Mouse (Mus musculus) intestine, embryonic 14.5 days (tissue): ENCODE measurements around the gene Ephb2. TPM values are rescaled to one million over a fixed set of nuclear protein-coding genes. Genes with fewer than 3 reads are reported as not detected.

ENCODE experiments used
- ATAC-seq: fragments of 200-750 bp; cut with Nextera tagmentation; replicated peaks from 2 replicates; pipeline ENCODE4 v1.8.0; 2017; ENCODE audit warnings: low read depth, moderate number of reproducible peaks, moderate TSS enrichment, moderate library complexity; ENCODE audit not compliant: low FRiP score, low TSS enrichment
- DNase-seq: peaks from one replicate; pipeline ENCODE4 v3.0.0-alpha.2; 2018; ENCODE audit warnings: low spot score
- H3K27ac ChIP-seq: fragments of 300-500 bp; sonication (generic); 2 replicates; pipeline ENCODE4 v1.5.1; 2014; ENCODE audit warnings: low read depth, mild to moderate bottlenecking, control low read depth
- H3K27me3 ChIP-seq: fragments of 300-500 bp; sonication (generic); replicated peaks from 2 replicates; pipeline ENCODE4 v1.6.1; 2014; ENCODE audit warnings: low read length, control low read depth; ENCODE audit not compliant: control insufficient read depth, insufficient read depth
- H3K36me3 ChIP-seq: fragments of 300-500 bp; sonication (generic); 2 replicates; pipeline ENCODE4 v1.6.1; 2014; ENCODE audit warnings: low read length, control low read depth; ENCODE audit not compliant: control insufficient read depth, insufficient read depth
- H3K4me1 ChIP-seq: fragments of 300-500 bp; sonication (generic); replicated peaks from 2 replicates; pipeline ENCODE4 v1.6.1; 2014; ENCODE audit warnings: low read length, control low read depth, mixed read lengths; ENCODE audit not compliant: control insufficient read depth, insufficient read depth
- H3K4me2 ChIP-seq: fragments of 300-500 bp; sonication (generic); 2 replicates; pipeline ENCODE4 v1.6.1; 2014; ENCODE audit warnings: low read length
- H3K4me3 ChIP-seq: fragments of 300-500 bp; sonication (generic); 2 replicates; pipeline ENCODE4 v1.5.1; 2014; ENCODE audit warnings: low read depth, low read length, control low read depth, mixed read lengths
- H3K9ac ChIP-seq: fragments of 300-500 bp; sonication (generic); 2 replicates; pipeline ENCODE4 v1.6.1; 2014; ENCODE audit warnings: mild to moderate bottlenecking, low read length
- H3K9me3 ChIP-seq: fragments of 300-500 bp; sonication (generic); 2 replicates; pipeline ENCODE4 v1.6.1; 2016; ENCODE audit warnings: low read length, control low read depth; ENCODE audit not compliant: control insufficient read depth
- WGBS: fragments of 180-500 bp; shearing (Covaris S2); extraction: QIAGEN DNeasy Blood & Tissue Kit; methylation state at CpG from one replicate; pipeline ENCODE4 v1.1.7; 2014; 5-methylcytosine and 5-hydroxymethylcytosine counted together
- polyA plus RNA-seq: library from polyadenylated mRNA; unstranded; fragments of >200 nt; fragmentation: Nextera tagmentation; extraction: Ambion mirVana; gene quantifications from 2 replicates; pipeline ENCODE4 v1.2.1, GENCODE M21; 2014

Ephb2 gene
- polyA plus RNA-seq, 1 experiment from 2014 or later, result 11.4 TPM

DNA sequence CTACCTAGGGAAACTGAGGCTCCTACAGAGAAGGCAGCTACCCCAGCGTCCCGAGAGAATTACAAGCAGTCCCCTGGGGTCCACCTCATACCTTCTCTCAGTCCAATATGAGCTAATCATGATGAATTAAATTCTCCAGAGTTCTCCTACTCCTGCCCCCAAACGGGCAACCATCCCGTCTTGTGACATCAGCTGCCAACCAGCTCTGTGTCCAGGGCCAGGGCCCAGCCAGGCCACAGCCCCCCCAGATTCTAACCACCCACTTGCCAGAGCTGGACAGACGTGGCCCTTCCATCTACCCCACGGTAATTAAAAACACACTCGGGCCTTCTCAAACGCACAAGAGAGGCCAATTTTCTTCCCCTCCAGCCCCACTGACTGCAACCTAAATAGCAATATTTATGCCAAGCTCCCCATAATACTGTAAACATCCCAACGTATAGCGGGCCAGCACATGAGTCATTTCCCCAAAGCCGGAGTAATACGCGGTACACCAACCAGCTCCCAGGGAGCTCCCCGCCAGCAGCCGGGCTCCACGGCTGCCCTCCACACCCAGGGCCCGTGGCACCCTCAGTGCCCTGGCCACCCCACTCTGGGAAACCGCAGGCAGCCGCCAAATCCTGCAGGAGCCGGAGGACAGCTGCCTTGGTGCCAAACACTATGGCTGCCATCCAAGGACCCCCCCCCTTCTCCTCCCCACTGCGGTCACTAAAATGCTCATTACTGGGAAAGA, 2.0 kb downstream of the Ephb2 start:
- Histone ChIP-seq H3K9ac (no peak overlapping the region), H3K36me3 (no peaks in the 10 kb centered on the region), H3K4me1 (peaks cover 72% of the 10 kb centered on the region), H3K4me3 (no peak overlapping the region), H3K4me2 (peak overlapping the region; percentile 99), H3K27me3 (no peaks in the 10 kb centered on the region), H3K27ac (no peak overlapping the region), H3K9me3 (no peaks in the 10 kb centered on the region)
- DNase-seq, result no peak
- 54% methylated on average over 21 of the region's 21 CpGs for WGBS
- ATAC-seq, result no peak

DNA sequence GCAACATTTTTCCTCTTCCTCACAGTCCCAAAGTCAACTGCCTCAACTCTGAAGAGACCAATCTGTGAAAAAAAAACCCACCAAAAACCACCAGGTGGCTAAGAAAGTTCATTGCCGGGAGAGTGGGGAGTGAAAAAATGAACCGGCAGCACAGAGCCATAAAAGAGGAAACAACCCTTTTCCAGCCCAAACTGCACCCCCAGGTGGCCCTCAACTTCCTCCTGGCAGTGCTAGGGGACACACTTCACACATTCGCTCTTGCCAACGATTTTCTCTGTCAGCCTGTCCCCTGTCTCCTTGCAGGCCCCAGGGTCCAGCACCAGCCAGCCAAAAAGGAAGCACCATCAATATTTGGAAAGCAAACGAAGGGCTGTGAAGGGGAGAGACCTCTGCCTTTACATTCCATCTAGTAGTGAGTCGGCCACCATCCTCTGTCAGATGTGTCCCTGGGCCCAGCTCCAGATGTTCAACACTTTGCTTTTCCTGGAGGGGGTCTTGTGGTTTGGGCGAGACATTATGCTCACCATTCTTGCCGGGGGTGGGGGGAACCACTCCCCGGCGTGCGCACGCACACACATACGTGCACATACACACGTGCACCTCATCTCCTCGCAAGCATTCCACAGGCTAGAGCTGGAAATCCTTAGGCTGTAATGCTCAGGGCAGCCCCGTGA, 3.1 kb downstream of the Ephb2 start:
- no peak for DNase-seq
- Histone ChIP-seq H3K36me3 (no peaks in the 10 kb centered on the region), H3K4me3 (no peak overlapping the region), H3K9ac (no peak overlapping the region), H3K27ac (no peak overlapping the region), H3K9me3 (no peaks in the 10 kb centered on the region), H3K27me3 (no peaks in the 10 kb centered on the region), H3K4me2 (peak overlapping the region; percentile 18; the same call in 1 of the 2 replicates), H3K4me1 (peaks cover 69% of the 10 kb centered on the region)
- ATAC-seq, result no peak
- 59% methylated on average over 16 of the region's 16 CpGs for WGBS

DNA sequence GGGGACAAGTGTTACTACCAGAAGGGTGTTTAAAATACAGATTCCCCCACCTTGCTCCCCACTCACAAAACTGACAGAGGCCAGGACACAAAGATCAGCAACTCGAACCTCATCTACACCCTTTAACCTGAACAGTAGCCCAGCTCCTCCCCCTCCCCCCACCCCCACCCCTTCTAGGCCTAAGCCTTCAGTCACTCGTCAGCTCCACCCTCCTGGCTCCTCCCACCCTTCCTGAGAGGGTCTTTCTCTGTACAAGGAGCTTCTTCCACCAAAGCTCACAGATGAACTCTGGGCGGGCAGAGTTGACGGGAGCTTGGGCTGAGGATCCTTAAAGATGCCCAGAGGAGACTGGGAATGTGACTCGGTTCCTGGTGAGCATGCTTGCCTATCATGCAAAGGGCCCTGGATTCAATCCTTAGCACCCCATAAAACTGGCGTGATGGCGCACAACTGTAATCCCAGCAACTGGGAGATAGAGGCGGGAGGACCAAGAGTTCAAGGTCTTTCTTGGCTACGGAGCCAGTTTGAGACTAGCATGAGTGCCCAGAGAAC, 5.4 kb downstream of the Ephb2 start:
- H3K4me2 ChIP-seq, result no peak overlapping the region
- no peak overlapping the region for H3K9ac ChIP-seq
- H3K9me3 ChIP-seq, result no peaks in the 10 kb centered on the region
- 0 out of 2 replicates have a peak, but pooled peaks have one; percentile 10 for ATAC-seq
- H3K4me3 ChIP-seq, result no peak overlapping the region
- no peak overlapping the region for H3K27ac ChIP-seq
- H3K27me3 ChIP-seq, result no peaks in the 10 kb centered on the region
- peaks cover 58% of the 10 kb centered on the region for H3K4me1 ChIP-seq
- WGBS, result 48% methylated on average over 9 of the region's 9 CpGs
- H3K36me3 ChIP-seq, result no peaks in the 10 kb centered on the region
- DNase-seq, result no peak

DNA sequence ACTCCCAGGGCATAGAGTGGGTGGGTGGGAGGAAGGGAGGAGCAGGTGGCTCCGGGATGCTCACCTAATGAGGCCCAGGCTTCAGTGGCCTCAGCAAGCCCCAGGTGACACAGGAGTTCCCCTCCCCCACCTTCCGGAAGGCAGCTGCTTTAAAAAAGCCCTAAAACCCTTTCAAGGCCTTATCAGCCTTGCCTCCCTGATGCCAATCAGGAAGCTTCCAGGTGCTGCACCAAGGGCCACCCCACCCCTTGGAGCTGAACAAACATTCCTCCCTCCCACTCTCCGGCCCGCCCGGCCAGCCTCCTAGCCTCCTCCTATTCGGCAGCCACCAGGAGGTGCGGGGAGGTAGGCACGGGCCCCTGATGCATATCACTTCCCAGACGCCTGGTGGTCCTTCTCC, 6.0 kb downstream of the Ephb2 start:
- no peak for DNase-seq
- Histone ChIP-seq H3K4me2 (0 out of 2 replicates have a peak overlapping the region, but pooled peaks have one; percentile 3), H3K4me3 (no peak overlapping the region), H3K27ac (no peak overlapping the region), H3K36me3 (no peaks in the 10 kb centered on the region), H3K9me3 (no peaks in the 10 kb centered on the region), H3K27me3 (no peaks in the 10 kb centered on the region), H3K4me1 (peaks cover 57% of the 10 kb centered on the region), H3K9ac (no peak overlapping the region)
- peak; percentile 74 for ATAC-seq
- WGBS, result 25% methylated on average over 9 of the region's 9 CpGs

DNA sequence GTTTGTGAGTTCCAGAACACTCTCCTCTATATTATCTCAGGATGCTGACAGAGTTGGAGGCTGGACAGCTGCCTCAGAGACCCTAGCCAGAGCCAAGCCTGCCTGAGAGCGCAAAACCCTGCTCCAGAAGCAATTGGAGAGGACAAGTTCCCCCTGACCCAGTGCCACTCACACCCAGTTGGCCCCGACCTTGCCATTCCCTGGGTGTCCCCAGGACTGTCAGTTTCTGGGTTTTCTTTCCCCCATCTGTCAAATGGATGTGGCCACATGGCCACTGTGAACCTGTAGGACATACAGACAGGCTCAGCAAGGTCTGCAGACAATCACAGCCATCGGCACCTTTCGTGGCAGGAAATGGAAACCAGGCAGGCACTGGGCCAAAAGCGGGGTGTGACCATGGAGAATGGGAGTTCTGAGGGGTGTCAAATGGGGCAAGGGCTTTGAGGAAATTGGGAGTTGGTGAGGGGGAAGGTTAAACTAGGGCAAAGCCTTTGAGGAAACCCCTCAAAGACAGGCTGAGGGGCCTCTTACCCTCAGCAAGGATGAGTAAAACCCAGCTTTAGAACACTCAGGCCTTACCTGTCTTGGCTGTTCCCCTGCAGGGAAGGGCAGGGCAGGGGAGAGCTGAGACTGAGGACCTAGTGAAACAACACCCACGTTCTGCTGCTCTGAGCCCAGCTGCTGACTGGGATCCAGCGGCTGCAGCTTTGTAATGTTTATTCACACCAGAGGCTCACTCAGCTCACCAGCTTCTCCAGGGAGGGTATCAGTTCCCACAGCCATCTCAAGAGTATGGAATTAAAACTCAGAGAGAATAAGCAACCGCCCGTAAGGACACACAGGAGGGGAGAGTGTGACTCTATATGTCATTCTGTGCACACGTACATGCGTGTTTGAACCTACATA, 6.9 kb downstream of the Ephb2 start:
- 32% methylated on average over 11 of the region's 11 CpGs for WGBS
- Histone ChIP-seq H3K27me3 (no peaks in the 10 kb centered on the region), H3K4me3 (no peak overlapping the region), H3K4me1 (peaks cover 48% of the 10 kb centered on the region), H3K36me3 (no peaks in the 10 kb centered on the region), H3K9ac (no peak overlapping the region), H3K4me2 (no peak overlapping the region), H3K9me3 (no peaks in the 10 kb centered on the region), H3K27ac (no peak overlapping the region)
- DNase-seq (no peak), ATAC-seq (no peak)

DNA sequence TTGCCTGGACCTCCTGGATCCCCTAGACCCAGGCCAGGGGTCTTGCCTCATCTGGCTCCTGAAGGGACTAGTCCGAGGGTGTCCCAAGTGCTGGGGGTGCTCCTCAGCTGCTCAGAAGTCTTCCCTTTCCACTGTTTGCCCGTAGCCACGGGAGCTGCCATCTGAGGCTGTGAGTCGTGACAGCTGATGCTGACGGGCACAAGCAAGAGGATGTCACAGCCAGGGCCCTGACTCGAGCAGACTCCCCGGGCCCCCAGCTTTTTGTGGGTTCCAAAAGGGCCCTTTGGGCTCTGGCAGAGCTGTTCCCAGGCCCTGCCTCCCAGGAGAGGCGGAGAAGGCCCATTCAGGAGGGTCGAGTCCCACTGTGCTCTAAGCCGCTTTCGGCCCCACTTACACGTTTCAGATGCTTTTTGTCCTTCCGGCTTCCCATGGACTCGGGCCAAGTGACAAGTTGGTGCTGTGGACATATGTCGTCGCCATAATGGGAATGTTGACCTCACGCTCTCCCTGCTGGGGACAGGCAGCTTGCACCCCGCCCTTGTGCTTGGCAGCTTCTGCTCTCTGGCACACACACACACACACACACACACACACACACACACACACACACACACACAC, 10.7 kb downstream of the Ephb2 start:
- Histone ChIP-seq H3K4me2 (no peak overlapping the region), H3K27ac (no peak overlapping the region), H3K4me1 (peaks cover 17% of the 10 kb centered on the region), H3K27me3 (no peaks in the 10 kb centered on the region), H3K9ac (no peak overlapping the region), H3K36me3 (no peaks in the 10 kb centered on the region), H3K9me3 (no peaks in the 10 kb centered on the region), H3K4me3 (no peak overlapping the region)
- ATAC-seq (no peak), DNase-seq (no peak)
- WGBS, result 79% methylated on average over 18 of the region's 18 CpGs

DNA sequence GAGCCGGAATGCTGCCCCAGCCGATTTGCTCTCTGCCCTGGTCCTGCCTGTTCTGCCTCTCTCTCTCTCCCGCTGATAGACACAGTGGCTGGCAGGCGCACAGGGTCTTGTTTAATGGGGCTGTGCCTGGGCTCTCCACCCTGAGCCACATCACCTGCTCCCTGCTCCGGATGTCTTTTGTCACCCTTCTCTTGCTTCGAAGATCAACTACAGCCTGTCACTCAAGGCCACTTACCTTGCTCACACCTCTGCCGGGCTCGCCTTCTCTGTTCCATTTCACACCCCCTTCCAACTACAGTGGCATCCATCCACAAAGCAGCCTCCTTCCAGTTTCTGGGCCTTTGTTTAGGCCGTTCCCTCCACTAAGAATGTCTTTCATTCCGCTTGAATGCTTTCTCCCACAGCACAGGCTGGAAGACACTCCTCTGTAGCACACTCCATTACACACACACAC, 15.7 kb downstream of the Ephb2 start:
- 49% methylated on average over 10 of the region's 10 CpGs for WGBS
- Histone ChIP-seq H3K27me3 (no peaks in the 10 kb centered on the region), H3K9me3 (no peaks in the 10 kb centered on the region), H3K4me2 (no peak overlapping the region), H3K4me3 (no peak overlapping the region), H3K9ac (no peak overlapping the region), H3K4me1 (peaks cover 16% of the 10 kb centered on the region), H3K27ac (no peak overlapping the region), H3K36me3 (no peaks in the 10 kb centered on the region)
- no peak for ATAC-seq
- no peak for DNase-seq

DNA sequence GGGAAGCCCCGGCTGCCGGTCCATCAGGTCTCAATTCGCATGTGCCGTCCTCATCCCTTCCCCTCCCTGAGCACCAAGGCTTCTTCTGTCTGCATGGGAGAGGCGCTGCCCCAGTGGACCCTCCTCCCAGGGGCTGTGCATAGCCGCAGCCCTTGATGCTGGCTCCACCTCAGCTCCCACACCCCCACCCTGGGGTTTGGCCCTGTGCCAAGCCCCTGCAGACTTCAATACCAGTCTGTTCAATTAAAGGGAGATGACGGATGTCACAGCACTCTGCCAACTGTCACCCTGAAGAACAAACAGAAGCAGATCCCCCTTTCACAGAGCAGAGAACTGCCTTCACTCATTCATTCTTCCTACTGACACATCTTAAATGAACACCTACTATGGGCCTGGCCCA, 19.1 kb downstream of the Ephb2 start:
- WGBS, result 30% methylated on average over 7 of the region's 7 CpGs
- H3K4me1 ChIP-seq, result peaks cover 16% of the 10 kb centered on the region
- peak; percentile 48; the same call in 1 of the 2 replicates for ATAC-seq

More for the DNA sequence above, 19.1 kb downstream of the Ephb2 start:
- H3K9ac ChIP-seq, result no peak overlapping the region
- no peak overlapping the region for H3K4me3 ChIP-seq
- no peaks in the 10 kb centered on the region for H3K9me3 ChIP-seq
- no peak for DNase-seq
- H3K36me3 ChIP-seq, result no peaks in the 10 kb centered on the region
- no peak overlapping the region for H3K4me2 ChIP-seq
- no peak overlapping the region for H3K27ac ChIP-seq
- H3K27me3 ChIP-seq, result no peaks in the 10 kb centered on the region
